Mouse (Mus musculus) spleen, adult 2 months (tissue): Measurements from ENCODE around the gene Rps6kc1. TPM values are rescaled to one million over a fixed set of nuclear protein-coding genes. Genes with fewer than 3 reads are reported as not detected.

Experiments used
- DNase-seq, 2 experiments: peaks; one replicate each; pipeline versions ENCODE4 v3.0.0 to v3.0.0-alpha.2; 2012 to 2021; ENCODE audit warnings: low spot score in 2 of 2, low read depth in 1 of 2
- H3K27ac ChIP-seq: fragments of 200-500 bp; 2 replicates; pipeline ENCODE4 v1.5.1; 2012; ENCODE audit warnings: low read length, inconsistent platforms; ENCODE audit not compliant: insufficient read depth
- H3K27me3 ChIP-seq: fragments of 200-500 bp; 2 replicates; pipeline ENCODE4 v1.6.1; 2012; ENCODE audit warnings: mild to moderate bottlenecking, moderate library complexity, low read length, inconsistent platforms; ENCODE audit not compliant: control insufficient read depth, insufficient read depth
- H3K36me3 ChIP-seq: fragments of 200-500 bp; 2 replicates; pipeline ENCODE4 v1.6.1; 2012; ENCODE audit warnings: mild to moderate bottlenecking, low read length, inconsistent platforms; ENCODE audit not compliant: control insufficient read depth, insufficient read depth
- H3K4me1 ChIP-seq: fragments of 200-500 bp; 2 replicates; pipeline ENCODE4 v1.6.1; 2011; ENCODE audit warnings: inconsistent platforms; ENCODE audit not compliant: control insufficient read depth, insufficient read depth, insufficient read length
- H3K4me3 ChIP-seq: fragments of 200-500 bp; 2 replicates; pipeline ENCODE4 v1.5.1; 2011; ENCODE audit warnings: mild to moderate bottlenecking, inconsistent platforms; ENCODE audit not compliant: insufficient read depth, insufficient read length; ENCODE audit errors: extremely low read depth
- CTCF ChIP-seq: fragments of 200-500 bp; IDR thresholded peaks from 2 replicates; pipeline ENCODE4 v1.5.1; 2011; ENCODE audit warnings: mild to moderate bottlenecking, inconsistent platforms; ENCODE audit not compliant: insufficient read depth, insufficient read length, insufficient replicate concordance; ENCODE audit errors: extremely low read depth
- POLR2A ChIP-seq: fragments of 200-500 bp; IDR thresholded peaks from 2 replicates; pipeline ENCODE4 v1.6.1; 2011; ENCODE audit warnings: low read depth, low read length, inconsistent platforms
- WGBS: fragments of 180-500 bp; shearing (Covaris S2); methylation state at CpG from one replicate; pipeline ENCODE4 v1.1.7; 2018; 5-methylcytosine and 5-hydroxymethylcytosine counted together
- polyA plus RNA-seq: library from polyadenylated mRNA; depleted of rRNA; stranded (reverse); fragments of >200 nt; gene quantifications from 2 replicates; pipeline ENCODE4 v1.2.3, GENCODE M21; 2012; rRNA removed

Gene Rps6kc1
- polyA plus RNA-seq, 1 experiment: 6.4 TPM

DNA sequence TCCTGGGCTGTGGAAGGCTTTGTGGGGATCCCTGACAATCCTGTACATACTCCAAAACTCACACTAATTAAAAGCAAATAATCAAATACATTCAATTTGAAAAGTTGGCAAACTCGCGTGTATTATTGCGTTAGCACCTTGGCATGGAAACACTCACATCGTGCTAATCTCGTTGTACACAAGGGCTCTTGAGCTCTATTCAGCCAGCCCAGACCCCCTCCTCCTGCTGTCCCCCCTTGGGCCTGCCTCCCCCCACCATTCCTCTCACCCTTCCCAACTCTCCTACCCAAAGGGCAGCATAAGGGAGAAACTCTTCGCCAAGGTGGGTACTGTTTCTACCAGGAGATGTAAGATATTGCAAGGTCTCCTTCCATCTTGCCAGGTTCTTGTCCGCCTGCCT, 255.9 kb downstream of the Rps6kc1 start:
- no peak overlapping the region for H3K4me3 ChIP-seq
- no peak for DNase-seq
- TF ChIP-seq POLR2A (no peak), CTCF (no peak)
- WGBS: 93% methylated on average over 7 of the region's 7 CpGs
- no peak overlapping the region for H3K27ac ChIP-seq
- H3K36me3 ChIP-seq: no peaks in the 10 kb centered on the region
- H3K27me3 ChIP-seq: no peaks in the 10 kb centered on the region
- H3K4me1 ChIP-seq: no peaks in the 10 kb centered on the region

DNA sequence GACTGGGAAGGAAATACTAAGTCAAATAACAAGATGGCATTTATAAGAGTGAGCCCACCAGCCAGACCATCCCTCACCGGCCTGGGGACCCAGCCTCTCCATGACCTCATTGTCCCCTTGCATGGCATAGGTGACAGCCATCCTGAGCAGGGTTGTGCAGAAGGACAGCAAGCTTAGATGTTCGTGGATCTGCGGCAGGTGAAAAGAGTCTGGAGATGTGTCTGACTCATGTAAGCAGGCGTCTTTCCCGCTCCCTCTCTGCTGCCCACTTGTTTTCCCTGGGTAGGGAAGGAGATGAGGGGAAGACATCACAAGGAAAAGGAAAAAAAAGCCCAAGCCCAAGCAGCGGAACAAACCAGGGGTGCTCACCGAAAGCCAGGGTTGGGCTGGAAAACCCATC, 256.5 kb downstream of the Rps6kc1 start:
- Histone ChIP-seq H3K36me3 (no peaks in the 10 kb centered on the region), H3K27ac (no peak overlapping the region), H3K4me1 (no peaks in the 10 kb centered on the region), H3K27me3 (no peaks in the 10 kb centered on the region), H3K4me3 (no peak overlapping the region)
- TF ChIP-seq POLR2A (no peak), CTCF (no peak)
- 89% methylated on average over 7 of the region's 7 CpGs for WGBS
- no peak for DNase-seq

DNA sequence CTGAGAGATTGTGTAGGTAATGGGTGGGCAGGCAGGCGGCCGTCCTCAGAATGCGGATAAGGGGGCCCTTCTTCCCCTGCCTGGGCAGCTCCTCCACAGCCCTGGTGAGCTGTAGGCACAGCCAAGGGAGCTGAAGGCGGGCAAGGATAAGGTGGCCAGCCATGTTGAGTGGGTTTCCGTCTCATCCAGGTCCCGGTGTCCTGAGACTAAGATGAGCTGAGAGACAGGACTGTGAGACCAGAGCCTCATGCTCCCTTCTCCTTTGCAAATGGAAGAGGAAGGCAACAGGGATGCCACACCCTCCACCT, 256.9 kb downstream of the Rps6kc1 start:
- DNase-seq: no peak
- 89% methylated on average over 6 of the region's 6 CpGs for WGBS
- no peak for TF ChIP-seq POLR2A

DNA sequence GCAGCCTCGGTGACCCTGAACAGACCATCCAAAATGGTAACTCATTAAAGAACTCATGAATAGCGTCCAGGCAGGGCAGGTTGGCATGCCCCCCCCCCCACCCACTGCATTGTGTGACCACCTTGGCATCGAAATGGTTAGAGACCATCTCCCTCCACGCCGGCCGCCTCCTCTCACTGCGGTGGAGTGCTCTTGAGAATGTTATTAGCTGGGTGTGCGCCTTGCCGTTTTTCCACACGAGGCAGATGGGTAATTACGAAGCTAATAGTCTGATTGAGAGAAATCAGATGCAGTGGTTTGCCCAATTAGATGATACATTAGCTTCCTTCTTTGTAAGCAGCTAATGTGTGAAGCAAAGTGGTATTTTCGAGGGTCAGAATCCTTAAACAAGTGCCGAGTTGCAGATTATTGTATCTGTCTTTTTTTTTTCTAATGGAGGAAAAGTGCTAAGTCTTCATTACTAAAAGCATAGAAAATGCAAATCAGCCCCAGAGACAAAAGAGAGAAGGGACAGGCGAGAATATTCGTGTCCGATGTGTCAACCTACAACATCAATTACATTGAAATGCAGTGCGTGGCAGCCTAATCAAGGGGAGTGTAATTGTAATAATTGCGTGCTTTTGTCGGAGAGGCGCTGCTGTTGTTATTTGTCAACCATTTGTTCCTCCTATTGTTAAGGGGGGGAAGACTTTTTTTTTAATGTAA, 257.4 kb downstream of the Rps6kc1 start:
- TF ChIP-seq POLR2A (no peak), CTCF (no peak)
- DNase-seq: no peak
- Histone ChIP-seq H3K27ac (no peak overlapping the region), H3K36me3 (no peaks in the 10 kb centered on the region), H3K27me3 (no peaks in the 10 kb centered on the region), H3K4me1 (no peaks in the 10 kb centered on the region), H3K4me3 (no peak overlapping the region)
- 88% methylated on average over 20 of the region's 20 CpGs for WGBS

More for the DNA sequence above, 256.9 kb downstream of the Rps6kc1 start:
- H3K27ac ChIP-seq: no peak overlapping the region
- no peaks in the 10 kb centered on the region for H3K4me1 ChIP-seq
- H3K27me3 ChIP-seq: no peaks in the 10 kb centered on the region
- H3K36me3 ChIP-seq: no peaks in the 10 kb centered on the region
- no peak overlapping the region for H3K4me3 ChIP-seq

DNA sequence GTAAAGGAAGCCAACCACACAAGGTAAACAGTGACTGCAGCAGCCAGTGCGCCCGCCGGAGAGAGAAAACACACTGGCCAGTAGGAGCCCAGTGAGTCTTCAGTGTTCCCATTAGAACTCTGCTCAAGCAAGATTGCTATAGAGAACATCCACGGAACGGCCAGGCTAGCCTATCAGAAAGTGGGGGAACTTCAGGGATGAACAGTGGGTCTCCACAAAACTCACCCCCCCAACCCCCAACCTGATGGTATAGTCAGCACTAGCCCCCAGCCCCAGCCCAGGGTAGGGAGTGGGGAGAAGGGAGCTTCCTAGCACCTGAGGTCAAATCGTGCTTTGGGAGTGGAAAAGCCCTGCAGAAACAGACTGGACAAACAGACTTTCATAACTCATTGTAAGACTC, 258.5 kb downstream of the Rps6kc1 start:
- no peak overlapping the region for H3K27ac ChIP-seq
- no peak for DNase-seq
- no peak for TF ChIP-seq POLR2A
- TF ChIP-seq CTCF: no peak
- H3K4me3 ChIP-seq: no peak overlapping the region
- no peaks in the 10 kb centered on the region for H3K36me3 ChIP-seq
- no peaks in the 10 kb centered on the region for H3K4me1 ChIP-seq
- WGBS: 91% methylated on average over 6 of the region's 6 CpGs
- no peaks in the 10 kb centered on the region for H3K27me3 ChIP-seq

Other genes starting within 250 kb of the Rps6kc1 start
- gene Angel2, start 13.3 kb upstream of the Rps6kc1 start, polyA plus RNA-seq: 20.2 and 20.5 TPM in 2 replicates
- gene Vash2, start 67.5 kb upstream of the Rps6kc1 start, polyA plus RNA-seq: 0.56 and 1.2 TPM in 2 replicates
- 15.6 and 26.4 TPM in 2 replicates for gene Flvcr1, start 114.4 kb upstream of the Rps6kc1 start, polyA plus RNA-seq
- gene Spata45, start 124.9 kb upstream of the Rps6kc1 start, polyA plus RNA-seq: not detected in 2 replicates
- gene Tatdn3, start 151.2 kb upstream of the Rps6kc1 start, polyA plus RNA-seq: 2.2 and 2.6 TPM in 2 replicates
- gene Nsl1, start 151.2 kb upstream of the Rps6kc1 start, polyA plus RNA-seq: 1.4 and 3.5 TPM in 2 replicates
- gene Batf3, start 186.1 kb upstream of the Rps6kc1 start, polyA plus RNA-seq: 22.7 and 30.7 TPM in 2 replicates